Mouse (Mus musculus) midbrain, embryonic 15.5 days (tissue): ENCODE measurements around the gene Fam107a. TPM values are rescaled to one million over a fixed set of nuclear protein-coding genes. Genes with fewer than 3 reads are reported as not detected.

Experiments
- ATAC-seq: fragments of 200-750 bp; cut with Nextera tagmentation; replicated peaks from 2 replicates; pipeline ENCODE4 v1.8.0; 2017; ENCODE audit warnings: moderate TSS enrichment
- H3K27ac ChIP-seq: fragments of 300-500 bp; sonication (generic); 2 replicates; pipeline ENCODE4 v1.5.1; 2015; ENCODE audit warnings: mild to moderate bottlenecking, inconsistent platforms
- H3K27me3 ChIP-seq: fragments of 300-500 bp; sonication (generic); replicated peaks from 2 replicates; pipeline ENCODE4 v1.6.1; 2015; ENCODE audit warnings: inconsistent platforms
- H3K36me3 ChIP-seq: fragments of 300-500 bp; sonication (generic); replicated peaks from 2 replicates; pipeline ENCODE4 v1.6.1; 2015; ENCODE audit warnings: inconsistent platforms
- H3K4me1 ChIP-seq: fragments of 300-500 bp; sonication (generic); 2 replicates; pipeline ENCODE4 v1.6.1; 2015; ENCODE audit warnings: inconsistent platforms
- H3K4me2 ChIP-seq: fragments of 300-500 bp; sonication (generic); 2 replicates; pipeline ENCODE4 v1.6.1; 2015; ENCODE audit warnings: inconsistent platforms, mild to moderate bottlenecking, moderate library complexity
- H3K4me3 ChIP-seq: fragments of 300-500 bp; sonication (generic); 2 replicates; pipeline ENCODE4 v1.5.1; 2015; ENCODE audit warnings: mild to moderate bottlenecking, inconsistent platforms
- H3K9ac ChIP-seq: fragments of 300-500 bp; sonication (generic); 2 replicates; pipeline ENCODE4 v1.6.1; 2015; ENCODE audit warnings: mild to moderate bottlenecking, inconsistent platforms
- H3K9me3 ChIP-seq: fragments of 300-500 bp; sonication (generic); 2 replicates; pipeline ENCODE4 v1.6.1; 2016; ENCODE audit warnings: inconsistent platforms
- WGBS: fragments of 180-500 bp; shearing (Covaris S2); methylation state at CpG from one replicate; pipeline ENCODE4 v1.1.7; 2015; ENCODE audit warnings: mixed read lengths; 5-methylcytosine and 5-hydroxymethylcytosine counted together
- polyA plus RNA-seq: library from polyadenylated mRNA; unstranded; fragments of >200 nt; fragmentation: Nextera tagmentation; extraction: Ambion mirVana; gene quantifications from 2 replicates; pipeline ENCODE4 v1.2.1, GENCODE M21; 2015

Gene Fam107a
- polyA plus RNA-seq, 1 experiment from 2014 or later, result 0.68 TPM

GRCm38 (mm10) chr14:8262242-8262641 lies 55.6 kb downstream of the Fam107a start:
- no peak for ATAC-seq
- Histone ChIP-seq H3K4me3 (no peak overlapping the region), H3K27me3 (no peaks in the 10 kb centered on the region), H3K36me3 (no peaks in the 10 kb centered on the region), H3K27ac (no peak overlapping the region), H3K4me2 (no peak overlapping the region), H3K9me3 (no peaks in the 10 kb centered on the region), H3K9ac (no peak overlapping the region), H3K4me1 (no peaks in the 10 kb centered on the region)
- 44% methylated on average over 1 of the region's 1 CpGs for WGBS

GRCm38 (mm10) chr14:8260214-8260613 lies 57.6 kb downstream of the Fam107a start:
- Histone ChIP-seq H3K27me3 (no peaks in the 10 kb centered on the region), H3K4me2 (no peak overlapping the region), H3K4me3 (no peak overlapping the region), H3K36me3 (no peaks in the 10 kb centered on the region), H3K27ac (no peak overlapping the region), H3K4me1 (no peaks in the 10 kb centered on the region), H3K9me3 (no peaks in the 10 kb centered on the region), H3K9ac (no peak overlapping the region)
- ATAC-seq, result no peak
- 74% methylated on average over 5 of the region's 5 CpGs for WGBS

- Histone ChIP-seq H3K4me1 (no peaks in the 10 kb centered on the region), H3K27ac (no peak within 1 kb of the TSS), H3K27me3 (no peaks in the 10 kb centered on the region), H3K36me3 (no peaks in the 10 kb centered on the region), H3K9ac (no peak within 1 kb of the TSS), H3K4me3 (no peak within 1 kb of the TSS), H3K9me3 (no peaks in the 10 kb centered on the region), H3K4me2 (no peak within 1 kb of the TSS)
- no peak for ATAC-seq
- WGBS, result 83% methylated on average over 3 of the region's 3 CpGs
These were observed 58.7 kb downstream of the Fam107a start, which contains the start of gene Acox2 for GRCm38 (mm10) chr14:8259166-8259565. Gene Acox2 (minus strand): TSS chr14:8259353.

GRCm38 (mm10) chr14:8258752-8259151 lies 59.1 kb downstream of the Fam107a start:
- H3K27ac ChIP-seq, result no peak overlapping the region
- H3K4me3 ChIP-seq, result no peak overlapping the region
- no peaks in the 10 kb centered on the region for H3K4me1 ChIP-seq
- H3K9me3 ChIP-seq, result no peaks in the 10 kb centered on the region
- WGBS, result 81% methylated on average over 3 of the region's 3 CpGs
- no peaks in the 10 kb centered on the region for H3K36me3 ChIP-seq
- ATAC-seq, result no peak
- no peaks in the 10 kb centered on the region for H3K27me3 ChIP-seq
- H3K4me2 ChIP-seq, result no peak overlapping the region
- H3K9ac ChIP-seq, result no peak overlapping the region

- H3K4me1 ChIP-seq, result no peaks in the 10 kb centered on the region
- no peak overlapping the region for H3K4me3 ChIP-seq
- no peak overlapping the region for H3K9ac ChIP-seq
- ATAC-seq, result no peak
- H3K27ac ChIP-seq, result no peak overlapping the region
- no peaks in the 10 kb centered on the region for H3K36me3 ChIP-seq
- 50% methylated on average over 3 of the region's 3 CpGs for WGBS
- H3K27me3 ChIP-seq, result no peaks in the 10 kb centered on the region
- H3K4me2 ChIP-seq, result no peak overlapping the region
- H3K9me3 ChIP-seq, result no peaks in the 10 kb centered on the region
These were observed 59.5 kb downstream of the Fam107a start for GRCm38 (mm10) chr14:8258335-8258627.

- 60% methylated on average over 7 of the region's 7 CpGs for WGBS
These were observed 60.1 kb downstream of the Fam107a start for GRCm38 (mm10) chr14:8257521-8258334.

GRCm38 (mm10) chr14:8256881-8257280 lies 60.9 kb downstream of the Fam107a start:
- 77% methylated on average over 5 of the region's 5 CpGs for WGBS
- ATAC-seq, result no peak
- Histone ChIP-seq H3K36me3 (no peaks in the 10 kb centered on the region), H3K27me3 (no peaks in the 10 kb centered on the region), H3K9ac (no peak overlapping the region), H3K4me3 (no peak overlapping the region), H3K4me1 (no peaks in the 10 kb centered on the region), H3K9me3 (no peaks in the 10 kb centered on the region), H3K4me2 (no peak overlapping the region), H3K27ac (no peak overlapping the region)

More at GRCm38 (mm10) chr14:8257521-8258334, 60.1 kb downstream of the Fam107a start:
- no peak for ATAC-seq
- Histone ChIP-seq H3K27ac (no peak overlapping the region), H3K36me3 (no peaks in the 10 kb centered on the region), H3K9ac (no peak overlapping the region), H3K27me3 (no peaks in the 10 kb centered on the region), H3K4me2 (no peak overlapping the region), H3K4me1 (no peaks in the 10 kb centered on the region), H3K4me3 (no peak overlapping the region), H3K9me3 (no peaks in the 10 kb centered on the region)

GRCm38 (mm10) chr14:8256072-8256471 lies 61.8 kb downstream of the Fam107a start:
- H3K9me3 ChIP-seq, result no peaks in the 10 kb centered on the region
- WGBS, result 65% methylated on average over 6 of the region's 6 CpGs
- H3K4me3 ChIP-seq, result no peak overlapping the region
- no peak overlapping the region for H3K27ac ChIP-seq
- H3K4me2 ChIP-seq, result no peak overlapping the region
- H3K36me3 ChIP-seq, result no peaks in the 10 kb centered on the region
- no peaks in the 10 kb centered on the region for H3K27me3 ChIP-seq
- no peak for ATAC-seq
- H3K9ac ChIP-seq, result no peak overlapping the region
- no peaks in the 10 kb centered on the region for H3K4me1 ChIP-seq

- 76% methylated on average over 7 of the region's 7 CpGs for WGBS
- H3K4me3 ChIP-seq, result no peak overlapping the region
- H3K4me2 ChIP-seq, result no peak overlapping the region
- H3K9ac ChIP-seq, result no peak overlapping the region
- H3K4me1 ChIP-seq, result no peaks in the 10 kb centered on the region
- peak; percentile 74 for ATAC-seq
- H3K27me3 ChIP-seq, result no peaks in the 10 kb centered on the region
- no peak overlapping the region for H3K27ac ChIP-seq
- H3K9me3 ChIP-seq, result no peaks in the 10 kb centered on the region
- no peaks in the 10 kb centered on the region for H3K36me3 ChIP-seq
These were observed 62.6 kb downstream of the Fam107a start for GRCm38 (mm10) chr14:8255076-8255729.

- Histone ChIP-seq H3K9me3 (no peaks in the 10 kb centered on the region), H3K9ac (no peak overlapping the region), H3K36me3 (no peaks in the 10 kb centered on the region), H3K27me3 (no peaks in the 10 kb centered on the region), H3K4me3 (no peak overlapping the region), H3K27ac (no peak overlapping the region), H3K4me1 (no peaks in the 10 kb centered on the region), H3K4me2 (no peak overlapping the region)
- whole genome bisulfite sequencing, result 90% methylated on average over 8 of the region's 8 CpGs
- no peak for ATAC-seq
These were observed 66.4 kb downstream of the Fam107a start for GRCm38 (mm10) chr14:8251330-8251885.

GRCm38 (mm10) chr14:8250141-8250871 lies 67.5 kb downstream of the Fam107a start:
- Histone ChIP-seq H3K27me3 (no peaks in the 10 kb centered on the region), H3K4me3 (no peak overlapping the region), H3K9ac (no peak overlapping the region), H3K36me3 (no peaks in the 10 kb centered on the region), H3K4me1 (no peaks in the 10 kb centered on the region), H3K27ac (no peak overlapping the region), H3K4me2 (no peak overlapping the region), H3K9me3 (no peaks in the 10 kb centered on the region)
- no peak for ATAC-seq
- 90% methylated on average over 9 of the region's 9 CpGs for WGBS

GRCm38 (mm10) chr14:8249206-8249605 lies 68.6 kb downstream of the Fam107a start:
- Histone ChIP-seq H3K9ac (no peak overlapping the region), H3K4me2 (no peak overlapping the region), H3K27ac (no peak overlapping the region), H3K27me3 (no peaks in the 10 kb centered on the region), H3K9me3 (no peaks in the 10 kb centered on the region), H3K4me3 (no peak overlapping the region), H3K4me1 (no peaks in the 10 kb centered on the region), H3K36me3 (no peaks in the 10 kb centered on the region)
- no peak for ATAC-seq
- 90% methylated on average over 1 of the region's 1 CpGs for WGBS
